Mouse (Mus musculus): Measurements from ENCODE around the gene Tm9sf4. TPM values are rescaled to one million over a fixed set of nuclear protein-coding genes. Genes with fewer than 3 reads are reported as not detected.
A peak's percentile ranks its signal among the peaks of the same experiment; 100 is the strongest.

The Tm9sf4 gene
- polyA plus RNA-seq, 1 experiment from 2014 or later: 95.3 TPM

DNA sequence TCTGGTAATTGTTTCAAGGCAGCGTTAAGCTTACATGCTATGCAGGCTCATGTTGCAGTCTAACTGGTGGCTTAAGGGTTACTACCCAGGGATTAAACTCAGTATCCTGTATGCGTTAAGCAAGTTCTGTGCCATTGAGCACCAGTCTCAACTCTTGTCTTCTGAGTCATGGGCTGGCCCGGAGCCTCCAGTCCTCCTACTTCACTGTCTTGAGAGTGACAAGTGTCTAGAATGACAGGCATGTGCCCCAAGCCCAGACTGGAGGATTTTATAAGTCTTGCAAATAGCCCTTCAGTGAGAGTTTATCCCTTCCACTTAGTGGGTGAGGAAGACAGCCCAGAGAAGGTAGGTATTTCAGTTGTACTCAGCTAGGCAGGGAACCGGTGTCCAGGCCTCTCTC is 24.9 kb upstream of the Tm9sf4 start:
- peak; percentile 62 for DNase-seq (ENCODE audit: low read depth, low spot score)
- ChIA-PET POLR2A (no interaction called here), CTCF (interaction anchor here (1.2 kb wide), 1 partner anchor 31 kb away, joined by 3 read pairs; no protein-coding TSS in a partner anchor)
- no peaks in the 10 kb centered on the region for H3K27me3 ChIP-seq
- no peak for ATAC-seq
- no peak for TF ChIP-seq CTCF (IDR thresholded peaks at IDR 0.05)
- in situ Hi-C loops (cut with MboI; ENCODE audit: low pct_unique_long_range_greater_than_20kb): no loop called here

DNA sequence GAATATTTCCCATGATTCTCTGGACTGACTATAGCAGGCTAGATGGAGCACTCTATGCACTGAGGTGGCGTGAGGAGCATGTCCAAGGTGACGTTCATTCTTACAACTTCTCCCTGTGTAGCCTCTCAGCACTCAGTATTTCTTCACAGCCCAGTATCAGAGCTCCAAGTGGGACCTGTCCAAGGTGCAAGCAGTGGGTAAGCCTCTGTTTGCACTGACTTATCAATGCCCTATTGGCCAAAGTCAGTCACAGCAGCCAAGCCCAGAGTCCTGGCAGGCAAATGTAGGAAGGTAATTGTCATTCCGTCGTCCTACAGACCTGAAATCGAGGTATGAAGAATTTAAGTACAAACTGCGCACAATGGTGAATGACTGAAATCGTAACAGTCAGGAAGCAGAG is 21.9 kb upstream of the Tm9sf4 start:
- DNase-seq (ENCODE audit: low read depth, low spot score) (no peak), ATAC-seq (no peak)
- TF ChIP-seq CTCF (IDR thresholded peaks at IDR 0.05): no peak
- CTCF ChIA-PET: interaction anchor here (0.8 to 5.4 kb wide), 3 partner anchors 8 to 55 kb away, joined by 3 to 70 read pairs (median 4); no protein-coding TSS in a partner anchor
- POLR2A ChIA-PET: interaction anchor here (0.6 to 0.7 kb wide), 3 partner anchors 10 to 235 kb away, joined by 3 to 4 read pairs (median 3); no protein-coding TSS in a partner anchor
- H3K27me3 ChIP-seq: no peaks in the 10 kb centered on the region
- in situ Hi-C loops (cut with MboI; ENCODE audit: low pct_unique_long_range_greater_than_20kb): no loop called here

DNA sequence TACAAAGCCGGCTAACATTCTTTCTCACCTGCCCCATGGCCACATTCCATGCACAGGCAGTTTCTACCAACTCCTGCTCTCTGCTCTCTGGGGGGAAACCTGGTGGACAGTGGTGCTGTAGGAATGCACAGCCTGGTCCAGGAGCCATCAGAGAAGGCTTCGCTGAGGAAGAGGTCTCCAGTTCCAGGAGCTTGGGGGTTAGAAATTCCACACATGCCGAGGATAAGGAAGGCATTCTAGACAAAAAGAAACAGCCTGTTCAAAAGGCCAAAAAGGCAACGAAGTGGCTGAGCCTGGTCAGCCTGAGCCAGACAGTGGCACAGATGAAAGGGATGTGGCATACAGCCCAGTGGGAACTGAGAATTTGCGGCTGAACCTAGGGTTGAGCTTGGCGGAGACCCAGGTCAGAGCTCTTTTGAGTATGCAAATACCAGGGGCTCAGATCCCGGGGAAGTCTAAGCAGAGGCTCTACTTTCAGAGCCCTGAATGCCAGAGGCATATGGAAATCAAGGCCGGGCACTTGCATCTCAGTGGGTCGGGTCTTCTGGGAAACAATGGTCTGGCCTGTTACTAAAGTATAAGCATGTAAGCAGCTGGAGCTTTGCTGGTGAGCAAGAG is 21.0 kb upstream of the Tm9sf4 start:
- in situ Hi-C loops (cut with MboI; ENCODE audit: low pct_unique_long_range_greater_than_20kb): loop anchor here (5.0 to 10.0 kb wide), 3 partner anchors 55 to 445 kb away; no protein-coding TSS in a partner anchor
- H3K27me3 ChIP-seq: no peaks in the 10 kb centered on the region
- no peak for TF ChIP-seq CTCF (IDR thresholded peaks at IDR 0.05)
- ATAC-seq: peak; percentile 85
- ChIA-PET POLR2A (interaction anchor here (0.6 to 0.7 kb wide), 2 partner anchors 33 to 201 kb away, joined by 3 read pairs; no protein-coding TSS in a partner anchor), CTCF (interaction anchor here (1.0 to 5.4 kb wide), 5 partner anchors 7 to 124 kb away, joined by 3 to 70 read pairs (median 3); no protein-coding TSS in a partner anchor)
- peak; percentile 97 for DNase-seq (ENCODE audit: low read depth, low spot score)

DNA sequence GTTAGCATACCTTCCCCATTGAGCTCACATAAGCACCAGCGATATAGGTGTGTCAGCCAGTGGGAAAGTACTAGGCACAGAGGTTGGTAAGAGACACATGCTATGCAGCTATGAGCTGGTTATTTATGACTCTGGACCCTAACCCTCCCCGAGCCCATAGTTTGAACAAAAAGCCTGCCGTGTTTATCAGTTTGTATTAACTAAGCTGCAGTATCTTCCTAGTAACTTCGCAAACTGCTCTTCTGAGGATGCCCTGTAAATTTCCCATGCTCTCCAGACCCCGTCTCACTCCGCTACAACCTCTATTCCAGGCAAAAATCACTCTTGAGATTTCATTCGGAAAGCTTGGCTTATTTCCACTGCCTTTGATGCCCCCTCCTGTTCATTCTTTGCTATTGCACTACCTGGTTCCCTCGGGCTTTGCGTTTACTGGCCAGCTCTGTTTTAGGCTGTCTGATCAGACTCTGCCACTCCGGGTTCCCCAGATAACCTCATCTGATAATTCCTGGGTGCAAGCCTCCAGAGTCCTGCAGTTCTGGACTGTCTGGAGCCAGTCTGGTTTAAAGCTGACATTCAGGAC is 18.4 kb upstream of the Tm9sf4 start:
- TF ChIP-seq CTCF (IDR thresholded peaks at IDR 0.05): peak; percentile 86
- no peak for DNase-seq (ENCODE audit: low read depth, low spot score)
- in situ Hi-C loops (cut with MboI; ENCODE audit: low pct_unique_long_range_greater_than_20kb): loop anchor here (5.0 to 10.0 kb wide), 3 partner anchors 58 to 442 kb away; no protein-coding TSS in a partner anchor
- no peaks in the 10 kb centered on the region for H3K27me3 ChIP-seq
- POLR2A ChIA-PET: interaction anchor here (1.3 kb wide), 1 partner anchor 61 kb away, joined by 5 read pairs; no protein-coding TSS in a partner anchor
- CTCF ChIA-PET: interaction anchor here (0.8 to 5.4 kb wide), 26 partner anchors 9 to 430 kb away, joined by 3 to 70 read pairs (median 4); partner anchors contain the start of genes Hck and Tm9sf4
- no peak for ATAC-seq

DNA sequence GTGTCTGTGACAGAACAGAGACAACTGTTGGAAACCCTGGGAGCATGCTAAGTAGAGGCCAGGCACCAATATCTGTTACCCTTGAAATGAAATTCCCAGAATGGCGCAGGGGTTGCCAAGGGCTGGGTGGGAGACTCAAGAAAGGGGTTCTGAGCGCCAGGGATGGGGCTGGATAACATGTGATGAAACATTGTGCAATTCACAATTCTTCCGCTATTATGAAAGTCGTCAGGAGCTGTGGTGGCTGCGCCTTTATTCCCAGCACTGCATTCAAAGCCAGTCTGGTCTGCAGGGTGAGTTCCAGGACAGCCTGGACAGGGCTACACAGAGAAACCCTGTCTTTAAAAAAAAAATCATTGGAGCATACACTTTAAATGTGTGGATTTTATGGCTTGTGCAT is 15.8 kb upstream of the Tm9sf4 start:
- ATAC-seq (no peak), DNase-seq (ENCODE audit: low read depth, low spot score) (no peak)
- TF ChIP-seq CTCF (IDR thresholded peaks at IDR 0.05): no peak
- no peaks in the 10 kb centered on the region for H3K27me3 ChIP-seq
- ChIA-PET CTCF (interaction anchor here (0.8 to 1.6 kb wide), 3 partner anchors 8 to 230 kb away, joined by 3 to 5 read pairs (median 3); no protein-coding TSS in a partner anchor), POLR2A (no interaction called here)
- in situ Hi-C loops (cut with MboI; ENCODE audit: low pct_unique_long_range_greater_than_20kb): loop anchor here (5.0 to 10.0 kb wide), 4 partner anchors 61 to 439 kb away; no protein-coding TSS in a partner anchor

DNA sequence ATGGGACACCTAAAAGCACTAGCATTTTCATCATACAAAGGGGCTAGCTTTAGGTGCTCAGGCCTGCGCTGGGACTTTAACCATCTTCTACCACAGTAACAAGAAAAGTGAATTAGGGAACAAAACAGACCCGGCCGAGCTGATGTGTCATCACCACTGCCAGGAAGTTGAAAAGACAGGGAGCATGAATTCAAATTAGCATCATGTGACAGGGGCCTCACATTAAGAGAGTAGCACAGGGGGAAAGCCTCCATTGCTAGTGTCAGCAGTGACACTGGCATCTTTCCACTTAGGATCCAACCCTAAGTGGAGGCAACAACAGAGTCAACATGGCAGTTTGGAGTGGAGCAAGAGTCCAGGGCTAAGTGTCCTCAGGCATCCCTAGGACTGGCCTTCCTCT is 13.9 kb upstream of the Tm9sf4 start:
- in situ Hi-C loops (cut with MboI; ENCODE audit: low pct_unique_long_range_greater_than_20kb): loop anchor here (5.0 to 10.0 kb wide), 4 partner anchors 62 to 438 kb away; no protein-coding TSS in a partner anchor
- CTCF ChIA-PET: interaction anchor here (0.6 to 1.9 kb wide), 16 partner anchors 8 to 392 kb away, joined by 3 to 10 read pairs (median 4); partner anchors contain the start of gene Tm9sf4
- H3K27me3 ChIP-seq: no peaks in the 10 kb centered on the region
- POLR2A ChIA-PET: no interaction called here
- ATAC-seq: no peak
- no peak for TF ChIP-seq CTCF (IDR thresholded peaks at IDR 0.05)
- DNase-seq (ENCODE audit: low read depth, low spot score): no peak

DNA sequence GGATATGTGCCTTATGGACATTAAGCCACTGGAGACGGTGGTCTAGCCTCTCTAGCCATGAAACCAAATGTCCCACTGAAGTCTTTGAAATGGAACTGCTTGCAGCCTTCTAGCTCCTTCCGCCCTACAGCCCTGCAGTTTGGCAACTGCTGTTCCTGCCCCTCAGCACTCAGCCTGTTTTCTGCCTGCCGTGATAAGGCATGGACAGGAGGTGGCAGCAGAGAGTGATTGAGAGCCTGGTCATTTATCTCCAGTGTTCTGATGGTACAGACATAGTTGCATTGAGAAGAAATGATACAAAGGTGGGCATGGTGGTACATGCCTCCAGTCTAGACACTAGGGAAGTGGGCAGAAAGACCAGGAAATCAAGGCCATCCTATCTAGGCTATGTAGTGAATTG is 13.4 kb upstream of the Tm9sf4 start:
- DNase-seq (ENCODE audit: low read depth, low spot score) (no peak), ATAC-seq (peak; percentile 79)
- ChIA-PET CTCF (interaction anchor here (0.6 to 1.9 kb wide), 15 partner anchors 9 to 392 kb away, joined by 3 to 10 read pairs (median 4); no protein-coding TSS in a partner anchor), POLR2A (no interaction called here)
- in situ Hi-C loops (cut with MboI; ENCODE audit: low pct_unique_long_range_greater_than_20kb): loop anchor here (5.0 to 10.0 kb wide), 4 partner anchors 63 to 437 kb away; no protein-coding TSS in a partner anchor
- H3K27me3 ChIP-seq: no peaks in the 10 kb centered on the region
- TF ChIP-seq CTCF (IDR thresholded peaks at IDR 0.05): peak; percentile 92

DNA sequence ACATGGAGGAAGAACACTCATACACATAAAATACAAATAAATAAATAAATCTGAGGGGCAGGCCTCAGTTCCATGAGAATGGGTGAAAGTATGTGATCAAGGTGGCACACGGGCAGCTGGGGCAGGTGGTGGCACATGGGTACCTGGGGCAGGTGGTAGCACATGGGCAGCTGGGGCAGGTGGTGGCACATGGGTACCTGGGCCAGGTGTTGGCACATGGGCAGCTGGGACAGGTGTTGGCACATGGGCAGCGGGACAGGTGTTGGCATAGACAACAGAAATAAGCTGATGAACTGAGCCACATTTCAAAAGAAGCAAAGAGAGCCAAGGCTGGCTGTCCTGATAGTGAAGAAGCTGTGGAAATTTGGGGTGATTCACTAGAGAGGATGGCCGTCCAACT is 11.4 kb upstream of the Tm9sf4 start:
- in situ Hi-C loops (cut with MboI; ENCODE audit: low pct_unique_long_range_greater_than_20kb): loop anchor here (5.0 to 10.0 kb wide), 4 partner anchors 65 to 435 kb away; no protein-coding TSS in a partner anchor
- ATAC-seq (no peak), DNase-seq (ENCODE audit: low read depth, low spot score) (no peak)
- POLR2A ChIA-PET: interaction anchor here (0.6 kb wide), 2 partner anchors 10 to 383 kb away, joined by 3 read pairs; no protein-coding TSS in a partner anchor
- H3K27me3 ChIP-seq: no peaks in the 10 kb centered on the region
- CTCF ChIA-PET: interaction anchor here (0.9 to 1.5 kb wide), 2 partner anchors 10 to 79 kb away, joined by 3 to 4 read pairs; no protein-coding TSS in a partner anchor
- TF ChIP-seq CTCF (IDR thresholded peaks at IDR 0.05): no peak

DNA sequence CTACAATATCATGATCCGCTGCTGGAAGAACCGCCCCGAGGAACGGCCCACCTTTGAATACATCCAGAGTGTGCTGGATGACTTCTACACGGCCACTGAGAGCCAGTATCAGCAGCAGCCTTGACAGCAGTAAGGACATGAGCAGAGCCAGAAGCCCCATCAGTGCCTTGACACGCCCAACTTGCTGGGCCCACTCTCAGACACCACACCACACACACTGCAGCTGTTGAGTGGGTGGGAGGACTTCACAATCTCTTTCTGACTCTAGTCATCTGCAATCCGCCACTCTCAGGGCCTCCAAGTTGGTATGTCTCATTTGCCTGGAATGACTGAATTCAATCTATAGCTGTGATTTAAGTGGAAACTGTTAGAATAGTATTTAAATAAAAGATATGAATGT is 10.1 kb upstream of the Tm9sf4 start:
- in situ Hi-C loops (cut with MboI; ENCODE audit: low pct_unique_long_range_greater_than_20kb): no loop called here
- POLR2A ChIA-PET: interaction anchor here (0.6 to 0.7 kb wide), 2 partner anchors 10 to 42 kb away, joined by 3 read pairs; no protein-coding TSS in a partner anchor
- TF ChIP-seq CTCF (IDR thresholded peaks at IDR 0.05): no peak
- ATAC-seq (no peak), DNase-seq (ENCODE audit: low read depth, low spot score) (no peak)
- CTCF ChIA-PET: interaction anchor here (1.2 to 1.5 kb wide), 2 partner anchors 8 kb away, joined by 4 read pairs; no protein-coding TSS in a partner anchor
- no peaks in the 10 kb centered on the region for H3K27me3 ChIP-seq

All from Patski (cell line).